ENCODE assay signal across 8 mouse cellular contexts in the genomic region with DNA sequence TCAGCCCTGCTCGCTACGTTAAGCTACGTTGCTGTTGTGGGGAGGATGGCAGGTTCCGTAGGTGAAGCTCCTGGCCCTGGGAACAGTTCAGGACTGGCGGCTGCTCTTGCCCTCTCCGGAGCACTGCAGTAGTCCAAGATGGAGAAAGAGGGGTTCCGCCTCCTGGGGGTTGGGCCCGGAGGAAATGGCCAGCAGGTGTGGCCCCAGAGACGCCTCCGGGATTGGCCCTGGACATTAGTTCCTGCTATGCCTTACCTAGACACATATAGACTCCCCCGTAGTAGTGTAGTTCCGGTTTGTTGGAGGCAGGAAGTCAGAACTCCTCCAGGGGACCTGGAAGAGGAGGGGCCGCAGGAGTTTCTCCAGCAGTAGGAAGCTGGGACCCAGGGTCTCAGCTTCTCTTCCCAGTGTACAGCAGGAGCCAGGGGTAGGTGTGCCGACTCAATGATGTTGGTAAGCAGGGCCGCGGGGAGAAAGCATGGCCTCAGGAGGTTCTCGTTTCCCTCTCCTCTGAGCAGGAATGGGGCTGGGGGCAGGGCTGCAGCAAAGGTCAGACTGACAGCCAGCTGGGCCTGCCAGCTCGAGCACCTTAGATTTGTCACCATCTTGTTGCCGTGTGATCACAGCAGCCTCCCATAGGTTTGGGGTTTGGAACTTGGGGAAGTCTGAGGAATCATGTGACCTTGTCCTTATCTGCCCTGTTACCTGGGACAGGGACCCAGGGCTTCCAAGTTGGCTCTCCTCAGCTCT. TPM values are rescaled to one million over a fixed set of nuclear protein-coding genes. Genes with fewer than 3 reads are reported as not detected.
DNase-seq lines count a peak whose midpoint lies in the region; ATAC-seq lines count a peak whose summit lies in the region.

No protein-coding gene starts in this region.

- WGBS in midbrain, embryonic 13.5 days: 75% methylated on average over 19 of the region's 19 CpGs
- WGBS in midbrain, embryonic 15.5 days: 76% methylated on average over 19 of the region's 19 CpGs
- 43% methylated on average over 19 of the region's 19 CpGs for WGBS in embryonic facial prominence, embryonic 15.5 days
- WGBS in limb, embryonic 10.5 days: 64% methylated on average over 19 of the region's 19 CpGs
- 62% methylated on average over 19 of the region's 19 CpGs for WGBS in neural tube, embryonic 13.5 days

- H3K9me3 ChIP-seq in midbrain, embryonic 13.5 days: no peaks in the 10 kb centered on the region
- H3K9me3 ChIP-seq in midbrain, embryonic 15.5 days: no peaks in the 10 kb centered on the region
- H3K9me3 ChIP-seq in embryonic facial prominence, embryonic 15.5 days (replicated peaks): no peaks in the 10 kb centered on the region
- no peaks in the 10 kb centered on the region for H3K9me3 ChIP-seq in limb, embryonic 10.5 days (replicated peaks)
- H3K9me3 ChIP-seq in neural tube, embryonic 13.5 days: no peaks in the 10 kb centered on the region

- H3K36me3 ChIP-seq in midbrain, embryonic 13.5 days: peaks cover 24% of the 10 kb centered on the region
- H3K36me3 ChIP-seq in midbrain, embryonic 15.5 days (replicated peaks): no peaks in the 10 kb centered on the region; the same call in 1 of the 2 replicates
- H3K36me3 ChIP-seq in embryonic facial prominence, embryonic 15.5 days: peaks cover 32% of the 10 kb centered on the region
- peaks cover 39% of the 10 kb centered on the region for H3K36me3 ChIP-seq in limb, embryonic 10.5 days
- peaks cover 29% of the 10 kb centered on the region for H3K36me3 ChIP-seq in neural tube, embryonic 13.5 days

- no peaks in the 10 kb centered on the region for H3K27me3 ChIP-seq in midbrain, embryonic 13.5 days
- H3K27me3 ChIP-seq in midbrain, embryonic 15.5 days (replicated peaks): no peaks in the 10 kb centered on the region
- H3K27me3 ChIP-seq in embryonic facial prominence, embryonic 15.5 days: no peaks in the 10 kb centered on the region
- no peaks in the 10 kb centered on the region for H3K27me3 ChIP-seq in limb, embryonic 10.5 days (ENCODE audit: low read depth, poor library complexity, severe bottlenecking)
- H3K27me3 ChIP-seq in neural tube, embryonic 13.5 days: no peaks in the 10 kb centered on the region

- no peak for ATAC-seq in midbrain, embryonic 13.5 days
- no peak for ATAC-seq in midbrain, embryonic 15.5 days (replicated peaks)
- ATAC-seq in embryonic facial prominence, embryonic 15.5 days (ENCODE audit: insufficient number of reproducible peaks, low FRiP score, low TSS enrichment, low read depth): no peak
- no peak for ATAC-seq in neural tube, embryonic 13.5 days (ENCODE audit: low read depth)

- no peak for DNase-seq in limb, embryonic 10.5 days (ENCODE audit: low spot score)
- DNase-seq in cerebellum, adult 11-12 months: no peak
- DNase-seq in c-Kit-positive CD71-positive TER-119-positive erythroid progenitor cells, embryonic 14.5 days (ENCODE audit: low spot score): no peak
- DNase-seq in gastrocnemius, postnatal 10 days: no peak

- H3K4me1 ChIP-seq in midbrain, embryonic 13.5 days (replicated peaks): peaks cover 38% of the 10 kb centered on the region
- peaks cover 25% of the 10 kb centered on the region for H3K4me1 ChIP-seq in midbrain, embryonic 15.5 days
- H3K4me1 ChIP-seq in embryonic facial prominence, embryonic 15.5 days: peaks cover 71% of the 10 kb centered on the region
- peaks cover 70% of the 10 kb centered on the region for H3K4me1 ChIP-seq in limb, embryonic 10.5 days
- H3K4me1 ChIP-seq in neural tube, embryonic 13.5 days (replicated peaks): peaks cover 57% of the 10 kb centered on the region

- H3K9ac ChIP-seq in midbrain, embryonic 13.5 days (replicated peaks): 0 out of 2 replicates have a peak overlapping the region, but pooled peaks have one; percentile 6
- H3K9ac ChIP-seq in midbrain, embryonic 15.5 days: no peak overlapping the region
- no peak overlapping the region for H3K9ac ChIP-seq in embryonic facial prominence, embryonic 15.5 days
- peak overlapping the region; percentile 22 for H3K9ac ChIP-seq in neural tube, embryonic 13.5 days

- H3K4me2 ChIP-seq in midbrain, embryonic 13.5 days (replicated peaks): no peak overlapping the region
- H3K4me2 ChIP-seq in midbrain, embryonic 15.5 days: no peak overlapping the region
- peak overlapping the region; percentile 28 for H3K4me2 ChIP-seq in embryonic facial prominence, embryonic 15.5 days (replicated peaks)
- H3K4me2 ChIP-seq in neural tube, embryonic 13.5 days: 0 out of 2 replicates have a peak overlapping the region, but pooled peaks have one; percentile 7

- no peak overlapping the region; the same call in 1 of the 2 replicates for H3K27ac ChIP-seq in midbrain, embryonic 13.5 days
- no peak overlapping the region for H3K27ac ChIP-seq in midbrain, embryonic 15.5 days
- peak overlapping the region; percentile 71 for H3K27ac ChIP-seq in embryonic facial prominence, embryonic 15.5 days (replicated peaks)
- peak overlapping the region; percentile 37 for H3K27ac ChIP-seq in limb, embryonic 10.5 days
- H3K27ac ChIP-seq in neural tube, embryonic 13.5 days (replicated peaks): peak overlapping the region; percentile 54

- H3K4me3 ChIP-seq in midbrain, embryonic 13.5 days (replicated peaks): no peak overlapping the region
- H3K4me3 ChIP-seq in midbrain, embryonic 15.5 days: no peak overlapping the region
- no peak overlapping the region for H3K4me3 ChIP-seq in embryonic facial prominence, embryonic 15.5 days (replicated peaks)
- no peak overlapping the region for H3K4me3 ChIP-seq in limb, embryonic 10.5 days
- H3K4me3 ChIP-seq in neural tube, embryonic 13.5 days: no peak overlapping the region

RNA-seq across cellular contexts. Expression of gene Rplp0, which starts 16.5 kb away (rescaled TPM):
- 905 and 914 TPM in 2 replicates for polyA plus RNA-seq in midbrain, embryonic 13.5 days (2015; fragmentation: Nextera tagmentation; extraction: Ambion mirVana)
- 811 and 847 TPM in 2 replicates for polyA plus RNA-seq in midbrain, embryonic 15.5 days (2015; fragmentation: Nextera tagmentation; extraction: Ambion mirVana)
- 1,780 and 1,815 TPM in 2 replicates for polyA plus RNA-seq in embryonic facial prominence, embryonic 15.5 days (2015; fragmentation: Nextera tagmentation; extraction: Ambion mirVana)
- polyA plus RNA-seq in limb, embryonic 10.5 days (2016; fragmentation: Nextera tagmentation; extraction: Ambion mirVana): 1,442 and 1,757 TPM in 2 replicates
- polyA plus RNA-seq in neural tube, embryonic 13.5 days (2015; fragmentation: Nextera tagmentation; extraction: Ambion mirVana): 767 and 869 TPM in 2 replicates
- 100 to 1,000 TPM; 938 to 959 TPM for total RNA-seq in gastrocnemius, postnatal 10 days (2021)

RNA-seq across cellular contexts. Expression of gene Gcn1l1, which starts 22.2 kb away (rescaled TPM):
- 48.6 and 49.1 TPM in 2 replicates for polyA plus RNA-seq in midbrain, embryonic 13.5 days (2015; fragmentation: Nextera tagmentation; extraction: Ambion mirVana)
- 48.3 and 53.4 TPM in 2 replicates for polyA plus RNA-seq in midbrain, embryonic 15.5 days (2015; fragmentation: Nextera tagmentation; extraction: Ambion mirVana)
- polyA plus RNA-seq in embryonic facial prominence, embryonic 15.5 days (2015; fragmentation: Nextera tagmentation; extraction: Ambion mirVana): 36.2 and 36.4 TPM in 2 replicates
- polyA plus RNA-seq in limb, embryonic 10.5 days (2016; fragmentation: Nextera tagmentation; extraction: Ambion mirVana): 63.3 and 63.8 TPM in 2 replicates
- 36.5 and 39.3 TPM in 2 replicates for polyA plus RNA-seq in neural tube, embryonic 13.5 days (2015; fragmentation: Nextera tagmentation; extraction: Ambion mirVana)
- total RNA-seq in gastrocnemius, postnatal 10 days (2021): 10 to 100 TPM; 33.4 to 41.7 TPM

RNA-seq across cellular contexts. Expression of gene Pxn, which starts 36.3 kb away (rescaled TPM):
- polyA plus RNA-seq in midbrain, embryonic 13.5 days (2015; fragmentation: Nextera tagmentation; extraction: Ambion mirVana): 16.2 and 18.3 TPM in 2 replicates
- 20.4 and 20.9 TPM in 2 replicates for polyA plus RNA-seq in midbrain, embryonic 15.5 days (2015; fragmentation: Nextera tagmentation; extraction: Ambion mirVana)
- 51.5 and 52.8 TPM in 2 replicates for polyA plus RNA-seq in embryonic facial prominence, embryonic 15.5 days (2015; fragmentation: Nextera tagmentation; extraction: Ambion mirVana)
- 36.8 and 45.3 TPM in 2 replicates for polyA plus RNA-seq in limb, embryonic 10.5 days (2016; fragmentation: Nextera tagmentation; extraction: Ambion mirVana)
- 26.5 and 26.6 TPM in 2 replicates for polyA plus RNA-seq in neural tube, embryonic 13.5 days (2015; fragmentation: Nextera tagmentation; extraction: Ambion mirVana)
- 100 to 1,000 TPM; 107 to 130 TPM for total RNA-seq in gastrocnemius, postnatal 10 days (2021)

RNA-seq across cellular contexts. Expression of gene Sirt4, which starts 58.3 kb away (rescaled TPM):
- 26.1 and 28.7 TPM in 2 replicates for polyA plus RNA-seq in midbrain, embryonic 13.5 days (2015; fragmentation: Nextera tagmentation; extraction: Ambion mirVana)
- polyA plus RNA-seq in midbrain, embryonic 15.5 days (2015; fragmentation: Nextera tagmentation; extraction: Ambion mirVana): 31.6 and 32.6 TPM in 2 replicates
- 29.2 and 32.8 TPM in 2 replicates for polyA plus RNA-seq in embryonic facial prominence, embryonic 15.5 days (2015; fragmentation: Nextera tagmentation; extraction: Ambion mirVana)
- polyA plus RNA-seq in limb, embryonic 10.5 days (2016; fragmentation: Nextera tagmentation; extraction: Ambion mirVana): 16.0 and 18.5 TPM in 2 replicates
- polyA plus RNA-seq in neural tube, embryonic 13.5 days (2015; fragmentation: Nextera tagmentation; extraction: Ambion mirVana): 26.8 and 33.0 TPM in 2 replicates
- 10 to 100 TPM; 12.7 to 16.6 TPM for total RNA-seq in gastrocnemius, postnatal 10 days (2021)

Comparison
In these comparisons a context has a peak if more than half of its experiments do, and no peak if none do; other contexts are left out.
1. H3K9ac ChIP-seq: peak in midbrain, embryonic 13.5 days (single experiment) and neural tube, embryonic 13.5 days (single experiment); none in midbrain, embryonic 15.5 days (single experiment) and embryonic facial prominence, embryonic 15.5 days (single experiment).
2. H3K27ac ChIP-seq: peak in embryonic facial prominence, embryonic 15.5 days (single experiment), limb, embryonic 10.5 days (single experiment) and neural tube, embryonic 13.5 days (single experiment); none in midbrain, embryonic 13.5 days (single experiment) and midbrain, embryonic 15.5 days (single experiment).
3. H3K4me2 ChIP-seq: peak in embryonic facial prominence, embryonic 15.5 days (single experiment) and neural tube, embryonic 13.5 days (single experiment); none in midbrain, embryonic 13.5 days (single experiment) and midbrain, embryonic 15.5 days (single experiment).